Mouse (Mus musculus): Measurements from ENCODE around the gene Gm9789.
"Not testable (repeated sequence)": the region's sequence is repeated elsewhere in the genome, so short reads cannot be mapped to it uniquely, and the experiment has no call there.

Gene Gm9789

GRCm38 (mm10) chr16:89157652-89158051 is at the start of gene Gm9789:
Gm9789 (plus strand) TSS chr16:89157952.
- no peak for DNase-seq (ENCODE audit: low spot score)

DNA sequence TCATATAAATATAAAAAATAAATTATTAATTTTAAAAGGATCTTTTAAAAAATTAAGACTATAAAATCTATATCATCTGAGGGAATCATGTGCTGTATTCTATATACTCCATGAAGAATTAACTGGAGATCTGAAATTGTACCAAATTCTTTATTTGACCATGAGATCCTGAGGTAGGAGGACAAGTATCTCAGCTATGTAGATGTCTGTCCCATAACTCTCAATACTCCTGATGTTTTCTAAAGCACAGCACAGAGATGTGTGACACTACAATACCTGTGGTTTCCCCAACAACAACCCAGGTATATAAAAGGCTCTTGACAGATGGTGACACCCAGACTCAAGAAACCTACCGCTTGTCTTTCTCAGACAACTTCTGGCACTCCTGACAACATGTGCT is 17.2 kb upstream of the Gm9789 start, which contains the start of gene Gm6358:
Gm6358 (plus strand) TSS at position 301 of the 400 bp plus-strand sequence.
- no peak for DNase-seq (ENCODE audit: low spot score)

DNA sequence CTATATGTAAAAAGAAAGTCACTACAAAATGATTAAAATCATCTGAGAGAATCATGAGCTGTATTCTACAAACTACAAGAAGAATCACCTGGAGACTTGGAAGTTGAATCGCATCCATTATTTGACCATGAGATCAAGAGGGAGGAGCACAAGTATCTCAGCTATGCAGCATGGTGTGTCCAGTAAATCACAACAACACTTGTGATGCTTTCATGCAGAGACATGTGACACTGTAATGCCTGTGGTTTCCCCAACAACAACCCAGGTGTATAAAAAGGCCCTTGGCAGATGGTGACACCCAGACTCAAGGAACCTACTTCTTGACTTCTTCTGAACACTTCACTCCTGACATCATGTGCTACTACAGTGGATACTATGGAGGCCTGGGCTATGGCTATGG is 7.0 kb upstream of the Gm9789 start, which contains the start of gene Gm10061:
Gm10061 (plus strand) TSS at position 301 of the 400 bp plus-strand sequence.
- no peak for DNase-seq (ENCODE audit: low spot score)

- not testable (repeated sequence) for DNase-seq (ENCODE audit: low spot score)
These were observed 11.4 kb downstream of the Gm9789 start, which contains the start of gene Gm7735 for GRCm38 (mm10) chr16:89169190-89169589. Gm7735 (plus strand) TSS chr16:89169490.

GRCm38 (mm10) chr16:89174435-89174834 is 16.7 kb downstream of the Gm9789 start, which contains the start of gene 1110057P08Rik:
1110057P08Rik (plus strand) TSS chr16:89174735.
- DNase-seq (ENCODE audit: low spot score): no peak

DNA sequence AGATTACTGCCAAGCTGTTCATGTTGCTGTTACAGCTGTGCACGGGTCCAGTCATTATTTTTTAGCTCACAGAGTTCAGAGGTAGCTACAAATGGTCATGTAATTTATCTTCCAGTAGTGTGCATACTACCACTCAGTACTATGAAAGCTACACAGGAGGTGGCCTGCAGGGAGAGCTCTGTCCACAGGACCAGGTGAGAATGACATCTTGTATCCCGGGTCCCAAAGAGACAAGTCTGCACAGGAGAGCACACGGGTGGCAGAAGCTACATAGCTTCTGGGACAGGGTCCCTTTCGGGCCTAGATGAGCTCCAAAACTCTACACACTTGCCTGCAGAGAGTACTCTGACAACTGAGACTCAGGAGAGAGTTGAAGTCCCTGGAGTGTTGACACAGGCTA is 30.9 kb downstream of the Gm9789 start:
- DNase-seq (ENCODE audit: low spot score): no peak

GRCm38 (mm10) chr16:89205561-89205960 is 47.8 kb downstream of the Gm9789 start, which contains the start of gene Krtap20-2:
Krtap20-2 (plus strand) TSS chr16:89205861.
- DNase-seq (ENCODE audit: low spot score): no peak
